17 mouse cellular contexts compared by ENCODE assay signal in the genomic region with DNA sequence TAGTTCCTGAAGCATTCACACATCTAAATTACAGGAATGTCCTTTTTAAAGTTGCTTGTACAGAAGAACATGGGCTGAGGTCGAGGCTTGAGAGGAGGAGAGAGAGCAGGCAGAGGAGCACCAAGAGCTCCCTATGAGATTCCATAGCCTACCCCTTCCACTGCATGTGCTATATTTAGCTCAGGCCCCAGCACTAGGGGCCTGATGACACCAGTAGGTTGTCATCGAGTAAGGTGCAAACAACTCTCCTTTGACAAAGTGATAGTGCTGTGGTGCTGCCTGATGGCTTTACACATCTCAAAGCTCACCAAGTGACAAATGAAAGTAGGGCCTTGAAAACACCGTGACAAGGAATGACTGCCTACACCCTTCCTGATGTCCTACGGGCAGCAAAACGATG.
DNase-seq lines count a peak whose midpoint lies in the region; ATAC-seq lines count a peak whose summit lies in the region.
"Had no signal": no experiment of that assay in that cellular context is flagged by ENCODE, and none has a peak within 500 bp of the region (broad histone marks: within the 10 kb centered on the region; RNA-seq: fewer than 3 reads in every experiment).

No protein-coding gene starts in this region.

- 26% methylated on average over 5 of the region's 5 CpGs for WGBS in heart, embryonic 10.5 days
- 11% methylated on average over 5 of the region's 5 CpGs for whole genome bisulfite sequencing in heart, embryonic 14.5 days

- H3K36me3 ChIP-seq in heart, embryonic 10.5 days = no peaks in the 10 kb centered on the region
- H3K36me3 ChIP-seq in heart, embryonic 14.5 days (ENCODE audit: control insufficient read depth, insufficient read depth, low read length) = no peaks in the 10 kb centered on the region
- H3K36me3 ChIP-seq: embryonic facial prominence, embryonic 10.5 days; hindbrain, embryonic 13.5 days had no signal

- H3K27me3 ChIP-seq in heart, embryonic 10.5 days (ENCODE audit: insufficient read depth, poor library complexity, severe bottlenecking) = no peaks in the 10 kb centered on the region
- H3K27me3 ChIP-seq in heart, embryonic 14.5 days (ENCODE audit: control insufficient read depth, insufficient read depth, low read length) = no peaks in the 10 kb centered on the region
- H3K27me3 ChIP-seq: hindbrain, embryonic 13.5 days had no signal

- peak; percentile 87 for ATAC-seq in heart, embryonic 14.5 days (ENCODE audit: insufficient number of reproducible peaks, insufficient read depth, low FRiP score, low read depth)
- ATAC-seq: forebrain, embryonic 14.5 days; hindbrain, postnatal 0 days had no signal

- H3K4me3 ChIP-seq in heart, embryonic 10.5 days = no peak overlapping the region
- H3K4me3 ChIP-seq in heart, embryonic 14.5 days (ENCODE audit: control insufficient read depth in 1 of 2, insufficient read depth in 1 of 2, low read depth in 1 of 2, low read length in 2 of 2) = no peak overlapping the region
- H3K4me3 ChIP-seq: embryonic facial prominence, embryonic 10.5 days; hindbrain, embryonic 13.5 days had no signal

- H3K4me2 ChIP-seq in heart, embryonic 14.5 days (ENCODE audit: low read length) = peak overlapping the region; percentile 44
- H3K4me2 ChIP-seq: hindbrain, embryonic 13.5 days had no signal

- H3K4me1 ChIP-seq in heart, embryonic 10.5 days = peaks cover 7% of the 10 kb centered on the region; the same call in 1 of the 2 replicates
- H3K4me1 ChIP-seq in heart, embryonic 14.5 days (ENCODE audit: control insufficient read depth in 2 of 2, insufficient read depth in 2 of 2, low read length in 2 of 2) = peaks cover 2 to 19% of the 10 kb centered on the region in 2 experiments
- H3K4me1 ChIP-seq: hindbrain, embryonic 13.5 days had no signal

- H3K27ac ChIP-seq in heart, embryonic 10.5 days = peak overlapping the region; percentile 56; the same call in 1 of the 2 replicates
- H3K27ac ChIP-seq in heart, embryonic 14.5 days (replicated peaks in 1 of 2; ENCODE audit: control insufficient read depth in 1 of 2, insufficient read depth in 1 of 2, low read depth in 2 of 2, low read length in 2 of 2) = peak overlapping the region; percentile 60 to 67
- H3K27ac ChIP-seq: embryonic facial prominence, embryonic 10.5 days; hindbrain, embryonic 13.5 days; hindbrain, postnatal 0 days had no signal

- H3K9ac ChIP-seq in heart, embryonic 14.5 days (ENCODE audit: low read length) = no peak overlapping the region
- H3K9ac ChIP-seq: hindbrain, embryonic 13.5 days had no signal

- H3K9me3 ChIP-seq in heart, embryonic 10.5 days = no peaks in the 10 kb centered on the region
- H3K9me3 ChIP-seq in heart, embryonic 14.5 days (ENCODE audit: control insufficient read depth, low read length) = no peaks in the 10 kb centered on the region
- H3K9me3 ChIP-seq: embryonic facial prominence, embryonic 10.5 days; hindbrain, embryonic 13.5 days had no signal

- peak; percentile 10 for DNase-seq in heart, adult 8-10 months (ENCODE audit: low spot score)
- DNase-seq in heart, embryonic 10.5 days (ENCODE audit: low spot score) = peak; percentile 83
- peak; percentile 36 to 44 for DNase-seq in heart, postnatal 10 days
- no peak for DNase-seq in spleen, postnatal 14 days (ENCODE audit: low spot score in 2 of 2)
- DNase-seq in kidney, postnatal 14 days = no peak
- DNase-seq in layer of hippocampus, postnatal 10 days (ENCODE audit: low spot score in 2 of 2) = no peak
- no peak for DNase-seq in frontal cortex, adult 2 months (ENCODE audit: extremely low spot score in 1 of 2, low spot score in 1 of 2)
- DNase-seq: adrenal gland, adult 2 months; adrenal gland, postnatal 25 days; cerebellum, adult 2 months; cerebellum, postnatal 10 days; kidney, adult 11 months had no signal

- intact Hi-C loops in heart, postnatal 10 days (cut with DNase I) = no loop called here

Comparison
In these comparisons a context has a peak if more than half of its experiments do, and no peak if none do; other contexts are left out.
1. DNase-seq: peak in heart, adult 8-10 months (single experiment), heart, embryonic 10.5 days (single experiment) and heart, postnatal 10 days (2 of 2); none in spleen, postnatal 14 days (0 of 2), kidney, postnatal 14 days (single experiment), layer of hippocampus, postnatal 10 days (0 of 2) and frontal cortex, adult 2 months (0 of 2).